Mouse (Mus musculus) hindbrain, embryonic 11.5 days (tissue): Measurements from ENCODE around the gene Aloxe3. TPM values are rescaled to one million over a fixed set of nuclear protein-coding genes. Genes with fewer than 3 reads are reported as not detected.

ENCODE experiments used
- ATAC-seq: fragments of 200-750 bp; cut with Nextera tagmentation; 2 replicates; pipeline ENCODE4 v1.8.0; 2017; ENCODE audit warnings: mild to moderate bottlenecking, moderate TSS enrichment, moderate library complexity; ENCODE audit not compliant: low FRiP score
- DNase-seq: peaks from one replicate; pipeline ENCODE4 v3.0.0-alpha.2; 2015; ENCODE audit warnings: low spot score
- H3K27ac ChIP-seq: fragments of 300-500 bp; sonication (generic); 2 replicates; pipeline ENCODE4 v1.5.1; 2014; ENCODE audit warnings: mild to moderate bottlenecking, low read depth, low read length
- H3K27me3 ChIP-seq: fragments of 300-500 bp; sonication (generic); 2 replicates; pipeline ENCODE4 v1.6.1; 2014; ENCODE audit warnings: mild to moderate bottlenecking, low read length, moderate library complexity, mixed read lengths; ENCODE audit not compliant: control insufficient read depth, insufficient read depth
- H3K36me3 ChIP-seq: fragments of 300-500 bp; sonication (generic); 2 replicates; pipeline ENCODE4 v1.6.1; 2014; ENCODE audit warnings: mild to moderate bottlenecking, low read length, moderate library complexity, mixed read lengths; ENCODE audit not compliant: control insufficient read depth, insufficient read depth
- H3K4me1 ChIP-seq: fragments of 300-500 bp; sonication (generic); replicated peaks from 2 replicates; pipeline ENCODE4 v1.6.1; 2014; ENCODE audit warnings: low read length, mixed read lengths; ENCODE audit not compliant: control insufficient read depth, insufficient read depth
- H3K4me2 ChIP-seq: fragments of 300-500 bp; sonication (generic); replicated peaks from 2 replicates; pipeline ENCODE4 v1.6.1; 2014; ENCODE audit warnings: mild to moderate bottlenecking, low read depth, low read length
- H3K4me3 ChIP-seq: fragments of 300-500 bp; sonication (generic); 2 replicates; pipeline ENCODE4 v1.5.1; 2014; ENCODE audit warnings: low read depth, low read length
- H3K9ac ChIP-seq: fragments of 300-500 bp; sonication (generic); 2 replicates; pipeline ENCODE4 v1.6.1; 2014; ENCODE audit warnings: low read depth, low read length
- H3K9me3 ChIP-seq: fragments of 300-500 bp; sonication (generic); 2 replicates; pipeline ENCODE4 v1.6.1; 2016; ENCODE audit warnings: low read length; ENCODE audit not compliant: control insufficient read depth
- WGBS: fragments of 180-500 bp; shearing (Covaris S2); extraction: QIAGEN DNeasy Blood & Tissue Kit; methylation state at CpG from one replicate; pipeline ENCODE4 v1.1.7; 2014; 5-methylcytosine and 5-hydroxymethylcytosine counted together
- polyA plus RNA-seq: library from polyadenylated mRNA; unstranded; fragments of >200 nt; fragmentation: Nextera tagmentation; extraction: Ambion mirVana; gene quantifications from 2 replicates; pipeline ENCODE4 v1.2.1, GENCODE M21; 2014

Gene Aloxe3
- polyA plus RNA-seq, 1 experiment from 2014 or later: 0.40 TPM

DNA sequence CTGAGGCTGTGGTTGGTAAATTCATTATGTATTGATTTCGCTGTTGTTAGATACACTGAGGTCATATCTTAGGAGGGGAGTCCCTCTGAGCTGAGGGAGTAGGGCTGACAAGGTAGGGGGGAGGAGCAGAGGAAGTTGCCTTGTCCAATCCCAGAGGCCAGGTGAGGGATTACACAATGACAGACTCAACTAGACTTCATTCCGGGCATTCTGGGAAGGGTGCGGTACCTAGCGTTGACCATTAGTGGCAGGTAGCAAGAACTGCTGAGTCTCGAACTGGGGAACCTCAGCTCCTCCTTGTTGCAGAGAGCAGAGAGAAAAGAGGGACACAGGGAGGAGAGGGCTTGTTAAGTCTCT is 7.8 kb downstream of the Aloxe3 start:
- peak; percentile 40 for DNase-seq
- Histone ChIP-seq H3K27me3 (0 out of 2 replicates have a peak, but pooled peaks cover 2% of the 10 kb centered on the region), H3K4me2 (peak overlapping the region; percentile 66), H3K27ac (no peak overlapping the region), H3K4me1 (no peaks in the 10 kb centered on the region), H3K36me3 (no peaks in the 10 kb centered on the region), H3K9ac (no peak overlapping the region), H3K9me3 (no peaks in the 10 kb centered on the region), H3K4me3 (peak overlapping the region; percentile 35; the same call in 1 of the 2 replicates)
- WGBS: 20% methylated on average over 5 of the region's 5 CpGs
- ATAC-seq: no peak

DNA sequence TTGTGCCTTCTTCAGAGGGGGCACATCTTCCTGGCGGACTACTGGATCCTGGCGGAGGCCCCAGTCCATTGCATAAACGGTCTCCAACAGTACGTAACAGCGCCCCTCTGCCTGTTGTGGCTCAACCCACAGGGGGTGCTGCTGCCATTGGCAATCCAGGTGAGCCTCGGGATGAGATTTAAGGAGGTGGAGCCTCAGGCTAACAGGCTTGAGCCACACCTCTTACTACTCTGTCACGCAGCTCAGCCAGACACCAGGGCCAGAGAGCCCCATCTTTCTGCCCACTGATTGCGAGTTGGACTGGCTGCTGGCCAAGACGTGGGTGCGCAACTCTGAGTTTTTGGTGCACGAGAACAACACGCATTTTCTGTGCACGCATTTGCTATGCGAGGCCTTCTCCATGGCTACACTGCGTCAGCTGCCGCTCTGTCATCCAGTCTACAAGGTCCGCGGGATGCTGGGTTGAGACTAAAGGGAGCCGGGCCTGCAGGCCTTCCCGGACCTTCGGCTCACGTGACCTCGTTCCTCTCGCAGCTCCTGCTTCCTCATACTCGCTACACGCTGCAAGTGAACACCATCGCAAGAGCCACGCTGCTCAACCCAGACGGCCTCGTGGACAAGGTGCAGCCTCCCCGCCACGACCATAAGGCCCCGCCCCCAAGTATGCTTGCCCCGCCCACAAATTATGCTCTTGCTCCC is 8.4 kb downstream of the Aloxe3 start:
- H3K4me2 ChIP-seq: peak overlapping the region; percentile 66
- ATAC-seq: peak; percentile 59
- peak; percentile 64 for DNase-seq
- WGBS: under 1% methylated on average over 33 of the region's 34 CpGs
- no peak overlapping the region; the same call in 1 of the 2 replicates for H3K9ac ChIP-seq
- H3K27ac ChIP-seq: no peak overlapping the region
- H3K27me3 ChIP-seq: 0 out of 2 replicates have a peak, but pooled peaks cover 2% of the 10 kb centered on the region
- H3K9me3 ChIP-seq: no peaks in the 10 kb centered on the region
- H3K36me3 ChIP-seq: no peaks in the 10 kb centered on the region
- no peaks in the 10 kb centered on the region for H3K4me1 ChIP-seq
- H3K4me3 ChIP-seq: peak overlapping the region; percentile 35

GRCm38 (mm10) chr11:69134622-69134968 is 8.9 kb downstream of the Aloxe3 start:
- Histone ChIP-seq H3K36me3 (no peaks in the 10 kb centered on the region), H3K27ac (no peak overlapping the region), H3K27me3 (0 out of 2 replicates have a peak, but pooled peaks cover 2% of the 10 kb centered on the region), H3K4me1 (no peaks in the 10 kb centered on the region), H3K9ac (no peak overlapping the region; the same call in 1 of the 2 replicates), H3K9me3 (no peaks in the 10 kb centered on the region), H3K4me3 (peak overlapping the region; percentile 35), H3K4me2 (peak overlapping the region; percentile 66)
- DNase-seq (no peak), ATAC-seq (peak; percentile 4; the same call in 1 of the 2 replicates)
- 24% methylated on average over 8 of the region's 8 CpGs for WGBS

- ATAC-seq (no peak), DNase-seq (no peak)
- Histone ChIP-seq H3K4me3 (no peak overlapping the region), H3K36me3 (no peaks in the 10 kb centered on the region), H3K4me2 (no peak overlapping the region), H3K9me3 (no peaks in the 10 kb centered on the region), H3K4me1 (no peaks in the 10 kb centered on the region), H3K9ac (no peak overlapping the region), H3K27me3 (0 out of 2 replicates have a peak, but pooled peaks cover 2% of the 10 kb centered on the region), H3K27ac (no peak overlapping the region)
- 87% methylated on average over 5 of the region's 6 CpGs for WGBS
Measured at GRCm38 (mm10) chr11:69135361-69135760, 9.7 kb downstream of the Aloxe3 start.

DNA sequence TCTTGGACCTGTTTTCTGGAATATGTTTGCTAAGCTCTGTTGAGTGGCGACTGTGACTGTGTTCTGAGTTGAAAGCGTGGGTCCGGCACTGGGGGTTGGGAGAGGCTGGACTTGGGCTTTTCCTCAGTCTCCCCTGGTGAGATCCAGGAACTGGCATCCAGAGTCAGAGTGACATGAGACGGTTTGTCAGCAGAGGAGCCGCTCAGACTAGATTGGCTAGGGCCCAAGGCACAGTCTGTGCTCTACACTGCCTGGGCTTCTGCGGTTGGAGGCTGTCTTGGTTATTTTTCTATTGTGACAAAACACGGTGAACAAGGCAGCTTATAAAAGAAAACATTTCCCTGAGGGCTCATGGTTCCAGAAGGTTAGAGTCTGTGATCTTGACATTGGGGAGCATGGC is 21.9 kb downstream of the Aloxe3 start:
- Histone ChIP-seq H3K9me3 (no peaks in the 10 kb centered on the region), H3K4me3 (no peak overlapping the region), H3K9ac (no peak overlapping the region), H3K4me1 (no peaks in the 10 kb centered on the region), H3K27ac (no peak overlapping the region), H3K27me3 (no peaks in the 10 kb centered on the region), H3K36me3 (no peaks in the 10 kb centered on the region), H3K4me2 (no peak overlapping the region)
- whole genome bisulfite sequencing: 81% methylated on average over 7 of the region's 7 CpGs
- DNase-seq (no peak), ATAC-seq (no peak)

GRCm38 (mm10) chr11:69148451-69148960 is 22.8 kb downstream of the Aloxe3 start:
- H3K4me1 ChIP-seq: no peaks in the 10 kb centered on the region
- no peak for DNase-seq
- no peak overlapping the region for H3K4me2 ChIP-seq
- no peaks in the 10 kb centered on the region for H3K9me3 ChIP-seq
- no peak overlapping the region for H3K27ac ChIP-seq
- no peak for ATAC-seq
- no peaks in the 10 kb centered on the region for H3K36me3 ChIP-seq
- H3K27me3 ChIP-seq: no peaks in the 10 kb centered on the region
- no peak overlapping the region for H3K4me3 ChIP-seq
- WGBS: 90% methylated on average over 5 of the region's 5 CpGs
- no peak overlapping the region for H3K9ac ChIP-seq

DNA sequence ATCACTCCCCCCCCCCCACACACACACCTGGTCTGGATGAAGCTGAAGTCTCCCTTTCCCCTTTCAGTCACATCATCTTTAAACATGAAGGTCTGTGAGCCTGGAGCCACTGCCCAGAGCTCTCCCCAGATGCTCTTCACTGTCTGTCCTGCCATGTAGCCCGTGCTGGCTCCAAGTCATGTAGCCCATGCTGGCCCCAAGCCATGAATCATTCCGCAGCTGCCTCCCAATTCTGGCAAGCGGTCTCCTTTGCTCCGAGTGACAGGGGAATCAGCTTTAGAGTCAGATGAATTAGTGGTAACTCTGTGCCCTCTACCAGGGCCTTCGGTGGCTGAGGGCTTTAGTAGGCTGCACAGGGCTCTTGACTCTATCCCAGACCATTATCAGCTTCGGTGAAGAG is 24.0 kb downstream of the Aloxe3 start:
- Histone ChIP-seq H3K36me3 (no peaks in the 10 kb centered on the region), H3K4me1 (no peaks in the 10 kb centered on the region), H3K9ac (no peak overlapping the region), H3K9me3 (no peaks in the 10 kb centered on the region), H3K4me2 (no peak overlapping the region), H3K4me3 (no peak overlapping the region), H3K27ac (no peak overlapping the region), H3K27me3 (no peaks in the 10 kb centered on the region)
- no peak for ATAC-seq
- DNase-seq: no peak
- 86% methylated on average over 6 of the region's 6 CpGs for WGBS

GRCm38 (mm10) chr11:69150444-69150843 is 24.7 kb downstream of the Aloxe3 start:
- Histone ChIP-seq H3K9me3 (no peaks in the 10 kb centered on the region), H3K27ac (no peak overlapping the region), H3K4me2 (peak overlapping the region; percentile 22; the same call in 1 of the 2 replicates), H3K36me3 (no peaks in the 10 kb centered on the region), H3K27me3 (no peaks in the 10 kb centered on the region), H3K9ac (no peak overlapping the region), H3K4me3 (no peak overlapping the region), H3K4me1 (no peaks in the 10 kb centered on the region)
- ATAC-seq: no peak
- peak; percentile 77 for DNase-seq
- 8% methylated on average over 7 of the region's 7 CpGs for WGBS

- DNase-seq: no peak
- Histone ChIP-seq H3K27ac (no peak overlapping the region), H3K9ac (no peak overlapping the region), H3K4me2 (peak overlapping the region; percentile 22; the same call in 1 of the 2 replicates), H3K4me1 (no peaks in the 10 kb centered on the region), H3K4me3 (no peak overlapping the region), H3K9me3 (no peaks in the 10 kb centered on the region), H3K27me3 (no peaks in the 10 kb centered on the region), H3K36me3 (no peaks in the 10 kb centered on the region)
- no peak for ATAC-seq
- 65% methylated on average over 6 of the region's 6 CpGs for WGBS
Measured at GRCm38 (mm10) chr11:69151004-69151403, 25.3 kb downstream of the Aloxe3 start.
